Mouse (Mus musculus) midbrain, postnatal 0 days (tissue): ENCODE results near the gene Hoxb6. TPM values are rescaled to one million over a fixed set of nuclear protein-coding genes. Genes with fewer than 3 reads are reported as not detected.
A peak's percentile ranks its signal among the peaks of the same experiment; 100 is the strongest.

Experiments
- ATAC-seq: fragments of 200-750 bp; cut with Nextera tagmentation; 2 replicates; pipeline ENCODE4 v1.8.0; 2017; ENCODE audit warnings: moderate number of reproducible peaks, mild to moderate bottlenecking, moderate TSS enrichment, moderate library complexity; ENCODE audit not compliant: low FRiP score
- DNase-seq: peaks from one replicate; pipeline ENCODE4 v3.0.0-alpha.2; 2015; ENCODE audit warnings: low spot score
- H3K27ac ChIP-seq: fragments of 300-500 bp; sonication (generic); 2 replicates; pipeline ENCODE4 v1.5.1; 2014; ENCODE audit warnings: low read depth, mild to moderate bottlenecking, low read length, mixed read lengths
- H3K27me3 ChIP-seq: fragments of 300-500 bp; sonication (generic); 2 replicates; pipeline ENCODE4 v1.6.1; 2014; ENCODE audit warnings: low read length, control low read depth, mixed read lengths; ENCODE audit not compliant: insufficient read depth
- H3K36me3 ChIP-seq: fragments of 300-500 bp; sonication (generic); 2 replicates; pipeline ENCODE4 v1.6.1; 2014; ENCODE audit warnings: low read length, control low read depth, mixed read lengths; ENCODE audit not compliant: insufficient read depth
- H3K4me1 ChIP-seq: fragments of 300-500 bp; sonication (generic); 2 replicates; pipeline ENCODE4 v1.6.1; 2014; ENCODE audit warnings: mild to moderate bottlenecking, control low read depth, antibody characterized with exemption, low read length, mixed read lengths; ENCODE audit not compliant: insufficient read depth
- H3K4me2 ChIP-seq: fragments of 300-500 bp; sonication (generic); 2 replicates; pipeline ENCODE4 v1.6.1; 2014; ENCODE audit warnings: low read depth, mild to moderate bottlenecking, low read length, mixed read lengths; ENCODE audit not compliant: poor library complexity, severe bottlenecking
- H3K4me3 ChIP-seq: fragments of 300-500 bp; sonication (generic); 2 replicates; pipeline ENCODE4 v1.5.1; 2014; ENCODE audit warnings: low read depth, mild to moderate bottlenecking, low read length, moderate library complexity
- H3K9ac ChIP-seq: fragments of 300-500 bp; sonication (generic); replicated peaks from 2 replicates; pipeline ENCODE4 v1.6.1; 2014; ENCODE audit warnings: mild to moderate bottlenecking, low read length, moderate library complexity, mixed read lengths; ENCODE audit not compliant: poor library complexity, severe bottlenecking
- H3K9me3 ChIP-seq: fragments of 300-500 bp; sonication (generic); 2 replicates; pipeline ENCODE4 v1.6.1; 2016; ENCODE audit warnings: low read length, control low read depth
- CTCF ChIP-seq: IDR thresholded peaks from 2 replicates; pipeline ENCODE4 v1.5.1; 2016; ENCODE audit warnings: antibody characterized with exemption, mild to moderate bottlenecking
- WGBS: fragments of 180-500 bp; shearing (Covaris S2); extraction: QIAGEN DNeasy Blood & Tissue Kit; methylation state at CpG from one replicate; pipeline ENCODE4 v1.1.7; 2014; 5-methylcytosine and 5-hydroxymethylcytosine counted together
- polyA plus RNA-seq: library from polyadenylated mRNA; unstranded; fragments of >200 nt; fragmentation: Nextera tagmentation; extraction: Ambion mirVana; gene quantifications from 2 replicates; pipeline ENCODE4 v1.2.1, GENCODE M21; 2015
- total RNA-seq: library from RNA; depleted of rRNA; stranded (reverse); fragments of >200 nt; gene quantifications from 2 replicates; pipeline ENCODE4 v1.2.3, GENCODE M21; 2014

Hoxb6 gene
- total and polyA plus RNA-seq, 2 experiments from 2014 or later: 0.22 TPM; not detected in 1

DNA sequence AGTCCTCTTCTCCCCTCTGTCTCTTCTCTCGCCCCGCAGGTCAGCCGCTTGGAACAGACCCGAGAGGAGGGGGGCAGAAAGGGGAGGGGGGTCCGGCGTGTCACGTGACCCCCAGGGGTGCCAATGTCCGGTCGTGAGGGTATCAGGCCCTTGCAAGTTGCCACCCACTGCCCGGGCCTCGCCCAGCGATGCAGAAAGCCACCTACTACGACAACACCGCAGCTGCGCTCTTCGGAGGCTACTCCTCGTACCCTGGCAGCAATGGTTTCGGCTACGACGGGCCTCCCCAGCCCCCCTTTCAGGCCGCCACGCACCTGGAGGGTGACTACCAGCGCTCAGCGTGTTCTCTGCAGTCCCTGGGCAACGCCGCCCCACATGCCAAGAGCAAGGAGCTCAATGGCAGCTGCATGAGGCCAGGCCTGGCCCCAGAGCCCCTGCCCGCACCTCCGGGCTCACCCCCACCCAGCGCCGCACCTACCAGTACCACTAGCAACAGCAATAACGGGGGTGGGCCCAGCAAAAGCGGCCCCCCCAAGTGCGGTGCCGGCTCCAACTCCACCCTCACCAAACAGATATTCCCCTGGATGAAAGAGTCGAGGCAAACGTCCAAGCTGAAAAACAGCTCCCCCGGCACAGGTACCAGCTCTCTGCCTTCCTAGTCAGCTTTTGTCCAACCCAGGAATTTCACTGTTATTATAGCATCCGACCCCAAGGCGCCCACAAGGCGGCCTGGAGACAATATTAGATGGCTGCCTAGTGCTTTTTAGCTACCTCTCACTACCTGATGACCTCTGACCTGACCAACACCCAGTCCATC lies 52.0 kb downstream of the Hoxb6 start:
- Histone ChIP-seq H3K27me3 (peaks cover 92% of the 10 kb centered on the region), H3K4me1 (no peaks in the 10 kb centered on the region), H3K4me3 (no peak overlapping the region), H3K27ac (no peak overlapping the region), H3K36me3 (no peaks in the 10 kb centered on the region), H3K4me2 (no peak overlapping the region), H3K9ac (no peak overlapping the region), H3K9me3 (no peaks in the 10 kb centered on the region)
- WGBS: 1% methylated on average over 39 of the region's 40 CpGs
- TF ChIP-seq CTCF: no peak
- DNase-seq (peak; percentile 40), ATAC-seq (no peak)

GRCm38 (mm10) chr11:96344878-96345159 lies 52.5 kb downstream of the Hoxb6 start:
- no peak for ATAC-seq
- Histone ChIP-seq H3K36me3 (no peaks in the 10 kb centered on the region), H3K9me3 (no peaks in the 10 kb centered on the region), H3K4me2 (no peak overlapping the region), H3K4me1 (no peaks in the 10 kb centered on the region), H3K27me3 (peaks cover 92% of the 10 kb centered on the region), H3K27ac (no peak overlapping the region), H3K9ac (no peak overlapping the region), H3K4me3 (no peak overlapping the region)
- DNase-seq: no peak
- no peak for TF ChIP-seq CTCF
- 6% methylated on average over 6 of the region's 6 CpGs for WGBS

DNA sequence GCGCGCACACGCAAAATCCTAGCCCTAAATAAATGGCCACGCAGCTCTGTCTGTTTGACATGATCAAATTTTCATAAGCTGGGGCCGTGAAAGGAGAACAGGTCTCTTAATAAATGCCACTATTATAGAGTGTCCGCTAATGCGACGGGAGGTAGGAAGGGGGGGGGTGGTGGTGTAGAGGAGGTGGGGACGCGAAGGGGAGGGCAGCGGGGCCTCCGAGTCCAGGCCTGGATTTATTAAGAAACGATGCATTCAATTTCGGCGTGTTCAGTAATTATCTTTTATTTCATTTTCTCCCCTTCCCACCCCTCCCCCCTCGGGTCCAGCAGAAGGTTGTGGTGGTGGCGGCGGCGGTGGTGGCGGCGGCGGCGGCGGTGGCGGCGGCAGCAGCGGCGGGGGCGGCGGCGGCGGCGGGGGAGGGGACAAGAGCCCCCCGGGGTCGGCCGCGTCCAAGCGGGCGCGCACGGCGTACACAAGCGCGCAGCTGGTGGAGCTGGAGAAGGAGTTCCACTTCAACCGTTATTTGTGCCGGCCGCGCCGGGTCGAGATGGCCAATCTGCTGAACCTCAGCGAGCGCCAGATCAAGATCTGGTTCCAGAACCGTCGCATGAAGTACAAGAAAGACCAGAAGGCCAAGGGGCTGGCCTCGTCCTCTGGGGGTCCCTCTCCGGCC lies 53.1 kb downstream of the Hoxb6 start:
- Histone ChIP-seq H3K9me3 (no peaks in the 10 kb centered on the region), H3K4me1 (no peaks in the 10 kb centered on the region), H3K4me2 (peak overlapping the region; percentile 4; the same call in 1 of the 2 replicates), H3K27me3 (peaks cover 91% of the 10 kb centered on the region), H3K4me3 (no peak overlapping the region), H3K27ac (no peak overlapping the region), H3K36me3 (no peaks in the 10 kb centered on the region), H3K9ac (no peak overlapping the region)
- no peak for ATAC-seq
- DNase-seq: no peak
- no peak for TF ChIP-seq CTCF
- WGBS: 1% methylated on average over 27 of the region's 56 CpGs

GRCm38 (mm10) chr11:96345893-96346806 lies 53.9 kb downstream of the Hoxb6 start:
- H3K4me2 ChIP-seq: peak overlapping the region; percentile 4; the same call in 1 of the 2 replicates
- TF ChIP-seq CTCF: no peak
- H3K4me1 ChIP-seq: no peaks in the 10 kb centered on the region
- H3K27ac ChIP-seq: no peak overlapping the region
- H3K4me3 ChIP-seq: no peak overlapping the region
- H3K36me3 ChIP-seq: no peaks in the 10 kb centered on the region
- peaks cover 94% of the 10 kb centered on the region for H3K27me3 ChIP-seq
- H3K9ac ChIP-seq: no peak overlapping the region
- ATAC-seq (no peak), DNase-seq (no peak)
- 4% methylated on average over 45 of the region's 45 CpGs for WGBS
- H3K9me3 ChIP-seq: no peaks in the 10 kb centered on the region

DNA sequence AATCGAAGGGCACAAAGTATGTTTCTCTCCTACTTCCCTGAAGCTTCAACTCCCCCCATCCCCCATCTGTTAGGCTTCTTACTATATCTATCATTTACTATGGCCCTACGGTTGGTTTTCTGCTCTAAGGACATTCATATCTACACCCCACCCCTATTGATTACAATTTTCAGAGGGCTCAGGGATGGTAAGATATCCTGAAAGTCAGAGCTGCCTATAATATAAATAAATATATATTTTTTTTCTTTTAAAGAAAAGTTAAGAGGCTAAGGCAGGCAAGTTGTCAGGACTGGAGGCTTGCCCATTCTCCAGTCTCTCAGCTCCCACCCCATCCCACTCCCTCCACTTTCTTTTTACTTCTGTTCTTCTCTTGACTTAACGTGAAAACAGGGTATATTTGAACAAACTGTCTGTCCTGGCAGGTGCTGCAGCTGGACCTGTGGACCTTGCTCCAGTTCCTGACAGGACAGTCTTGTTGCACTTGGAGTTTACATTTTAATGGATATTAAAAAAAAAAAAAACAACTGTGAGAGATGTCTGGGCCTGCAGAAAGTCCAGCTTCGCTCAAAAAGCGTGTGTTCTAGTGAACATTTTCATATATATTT lies 54.7 kb downstream of the Hoxb6 start:
- no peaks in the 10 kb centered on the region for H3K4me1 ChIP-seq
- 4% methylated on average over 5 of the region's 5 CpGs for WGBS
- H3K9ac ChIP-seq: no peak overlapping the region
- no peak for DNase-seq
- no peaks in the 10 kb centered on the region for H3K9me3 ChIP-seq
- no peak overlapping the region for H3K4me3 ChIP-seq
- H3K4me2 ChIP-seq: no peak overlapping the region
- peaks cover 94% of the 10 kb centered on the region for H3K27me3 ChIP-seq
- ATAC-seq: no peak
- no peak for TF ChIP-seq CTCF
- no peaks in the 10 kb centered on the region for H3K36me3 ChIP-seq
- H3K27ac ChIP-seq: no peak overlapping the region
